Mouse (Mus musculus): ENCODE measurements at regions not wholly inside any gene's neighbourhood (a gene's known extent, or its start where the extent isn't known, plus 50 kb on each side); places are given as distances from the start of the nearest gene placed in this dataset.

DNA sequence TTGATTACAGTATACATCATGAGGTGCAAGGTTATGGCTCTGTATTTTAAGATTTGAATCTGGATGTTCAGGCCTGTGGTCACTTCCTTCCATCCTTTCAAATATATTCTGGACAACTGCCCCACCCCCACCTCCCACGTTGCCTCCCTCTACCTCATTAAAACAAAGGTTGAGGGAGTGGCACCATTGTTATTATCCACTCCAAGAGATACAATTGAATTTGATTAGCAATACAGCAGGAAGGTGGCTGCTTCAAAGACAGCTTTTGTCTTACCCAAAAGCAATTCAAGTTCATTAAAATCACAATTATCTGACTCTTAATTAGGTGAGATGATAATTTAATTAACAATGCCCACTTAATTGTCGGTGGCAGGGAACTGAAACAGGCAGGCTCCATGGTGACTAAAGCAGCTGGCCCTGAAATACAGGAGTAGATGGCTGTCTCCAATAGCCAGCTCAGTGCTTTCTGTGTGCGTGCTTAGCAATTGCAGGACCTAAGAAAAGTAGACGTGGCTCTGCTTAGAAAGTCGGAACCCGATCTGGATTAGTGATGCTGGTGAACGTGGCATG lies 623.8 kb downstream of the Dhx35 start:
- TF ChIP-seq POLR2A (IDR thresholded peaks at IDR 0.05; ENCODE audit: insufficient read depth, low read length) = no peak
- no peak for TF ChIP-seq EP300 (IDR thresholded peaks at IDR 0.05; ENCODE audit: insufficient read depth, low read depth, low read length)
- TF ChIP-seq CTCF (IDR thresholded peaks at IDR 0.05; ENCODE audit: low read depth, low read length) = no peak

Data from ES-Bruce4 (cell line).